Mouse (Mus musculus) CH12.LX (cell line): ENCODE measurements around the gene Fndc5.

Experiments
- CTCF ChIP-seq, 2 experiments: IDR thresholded peaks in 1 of 2; conservative IDR thresholded peaks in 1 of 2; 2 replicates each; pipeline ENCODE4 v1.5.1; 2011 to 2012; ENCODE audit warnings: low read depth in 2 of 2, low read length in 2 of 2, improper control_type of control experiment in 1 of 2, inconsistent platforms in 1 of 2, mild to moderate bottlenecking in 1 of 2, moderate library complexity in 1 of 2
- ETS1 ChIP-seq: conservative IDR thresholded peaks from 2 replicates; pipeline ENCODE4 v1.6.1; 2012; ENCODE audit warnings: low read depth, mild to moderate bottlenecking, inconsistent platforms, low read length, improper control_type of control experiment, moderate library complexity
- HCFC1 ChIP-seq: IDR thresholded peaks from 2 replicates; pipeline ENCODE4 v1.6.1; 2012; ENCODE audit warnings: low read depth, mild to moderate bottlenecking, inconsistent platforms, low read length, improper control_type of control experiment
- POLR2A ChIP-seq: IDR thresholded peaks from 2 replicates; pipeline ENCODE4 v1.6.1; 2011; ENCODE audit warnings: low read depth, mild to moderate bottlenecking, improper control_type of control experiment, low read length
- SIN3A ChIP-seq: IDR thresholded peaks from 2 replicates; pipeline ENCODE4 v1.6.1; 2012; ENCODE audit warnings: low read length, improper control_type of control experiment, inconsistent platforms
- ZC3H11A ChIP-seq: IDR thresholded peaks from 2 replicates; pipeline ENCODE4 v1.6.1; 2012; ENCODE audit warnings: low read depth, mild to moderate bottlenecking, inconsistent platforms, low read length, improper control_type of control experiment

GRCm38 (mm10) chr4:129125736-129126451, 10.9 kb upstream of the Fndc5 start:
- TF ChIP-seq ZC3H11A (no peak), CTCF (conservative IDR thresholded peaks at IDR 0.05 in 1 of 2, IDR thresholded peaks at IDR 0.05 in 1 of 2; ENCODE audit: low read depth in 2 of 2, low read length in 2 of 2) (no peak), SIN3A (no peak), ETS1 (no peak), POLR2A (no peak), HCFC1 (no peak)
